Mouse (Mus musculus) kidney, embryonic 15.5 days (tissue): ENCODE measurements around the gene Ddx39b. TPM values are rescaled to one million over a fixed set of nuclear protein-coding genes. Genes with fewer than 3 reads are reported as not detected.
A peak's percentile ranks its signal among the peaks of the same experiment; 100 is the strongest.

Experiments used
- ATAC-seq: fragments of 200-750 bp; cut with Nextera tagmentation; replicated peaks from 2 replicates; pipeline ENCODE4 v1.8.0; 2017; ENCODE audit warnings: moderate TSS enrichment; ENCODE audit not compliant: low FRiP score
- H3K27ac ChIP-seq: fragments of 300-500 bp; sonication (generic); 2 replicates; pipeline ENCODE4 v1.5.1; 2015; ENCODE audit warnings: mild to moderate bottlenecking, inconsistent platforms
- H3K27me3 ChIP-seq: fragments of 300-500 bp; sonication (generic); 2 replicates; pipeline ENCODE4 v1.6.1; 2015; ENCODE audit warnings: inconsistent platforms
- H3K36me3 ChIP-seq: fragments of 300-500 bp; sonication (generic); 2 replicates; pipeline ENCODE4 v1.6.1; 2015; ENCODE audit warnings: inconsistent platforms
- H3K4me1 ChIP-seq: fragments of 300-500 bp; sonication (generic); 2 replicates; pipeline ENCODE4 v1.6.1; 2015; ENCODE audit warnings: inconsistent platforms
- H3K4me2 ChIP-seq: fragments of 300-500 bp; sonication (generic); 2 replicates; pipeline ENCODE4 v1.6.1; 2015; ENCODE audit warnings: moderate library complexity, mild to moderate bottlenecking, inconsistent platforms
- H3K4me3 ChIP-seq: fragments of 300-500 bp; sonication (generic); replicated peaks from 2 replicates; pipeline ENCODE4 v1.5.1; 2015; ENCODE audit warnings: mild to moderate bottlenecking, inconsistent platforms
- H3K9ac ChIP-seq: fragments of 300-500 bp; sonication (generic); 2 replicates; pipeline ENCODE4 v1.6.1; 2015; ENCODE audit warnings: mild to moderate bottlenecking, inconsistent platforms
- H3K9me3 ChIP-seq: fragments of 300-500 bp; sonication (generic); replicated peaks from 2 replicates; pipeline ENCODE4 v1.6.1; 2016; ENCODE audit warnings: inconsistent platforms
- WGBS: fragments of 180-500 bp; shearing (Covaris S2); methylation state at CpG from one replicate; pipeline ENCODE4 v1.1.7; 2015; ENCODE audit warnings: mixed read lengths; 5-methylcytosine and 5-hydroxymethylcytosine counted together
- polyA plus RNA-seq: library from polyadenylated mRNA; unstranded; fragments of >200 nt; fragmentation: Nextera tagmentation; extraction: Ambion mirVana; gene quantifications from 2 replicates; pipeline ENCODE4 v1.2.1, GENCODE M21; 2015

Ddx39b gene
- polyA plus RNA-seq, 1 experiment from 2014 or later = 538 TPM

GRCm38 (mm10) chr17:35258492-35259478 is 17.2 kb downstream of the Ddx39b start:
- WGBS = 51% methylated on average over 14 of the region's 14 CpGs
- Histone ChIP-seq H3K9me3 (no peaks in the 10 kb centered on the region), H3K36me3 (peaks cover 4% of the 10 kb centered on the region), H3K4me1 (peaks cover 20% of the 10 kb centered on the region), H3K9ac (no peak overlapping the region), H3K4me3 (no peak overlapping the region), H3K27me3 (peaks cover 44% of the 10 kb centered on the region), H3K27ac (no peak overlapping the region), H3K4me2 (peak overlapping the region; percentile 58; the same call in 1 of the 2 replicates)
- ATAC-seq = no peak

- ATAC-seq = no peak
- Histone ChIP-seq H3K36me3 (no peaks in the 10 kb centered on the region), H3K9ac (no peak overlapping the region), H3K9me3 (no peaks in the 10 kb centered on the region), H3K4me3 (no peak overlapping the region), H3K27me3 (peaks cover 52% of the 10 kb centered on the region), H3K4me1 (peaks cover 21% of the 10 kb centered on the region), H3K4me2 (no peak overlapping the region), H3K27ac (no peak overlapping the region)
- 81% methylated on average over 4 of the region's 4 CpGs for WGBS
These were observed 18.1 kb downstream of the Ddx39b start for GRCm38 (mm10) chr17:35259621-35260020.

GRCm38 (mm10) chr17:35261651-35262050 is 20.1 kb downstream of the Ddx39b start:
- H3K36me3 ChIP-seq = no peaks in the 10 kb centered on the region
- peaks cover 69% of the 10 kb centered on the region for H3K27me3 ChIP-seq
- H3K27ac ChIP-seq = no peak overlapping the region
- H3K4me1 ChIP-seq = peaks cover 21% of the 10 kb centered on the region
- H3K9me3 ChIP-seq = no peaks in the 10 kb centered on the region
- no peak overlapping the region for H3K4me3 ChIP-seq
- ATAC-seq = no peak
- no peak overlapping the region for H3K9ac ChIP-seq
- 77% methylated on average over 13 of the region's 13 CpGs for WGBS
- H3K4me2 ChIP-seq = no peak overlapping the region

GRCm38 (mm10) chr17:35262664-35263522 is 21.3 kb downstream of the Ddx39b start, which contains the start of gene H2-D1:
TSS of gene H2-D1 (plus strand) at chr17:35262730.
- no peak within 1 kb of the TSS for H3K27ac ChIP-seq
- WGBS = under 1% methylated on average over 72 of the region's 73 CpGs
- no peaks in the 10 kb centered on the region for H3K9me3 ChIP-seq

GRCm38 (mm10) chr17:35263523-35263883 is 22.0 kb downstream of the Ddx39b start:
- Histone ChIP-seq H3K9ac (peak overlapping the region; percentile 65), H3K36me3 (no peaks in the 10 kb centered on the region), H3K4me1 (peaks cover 16% of the 10 kb centered on the region), H3K4me2 (peak overlapping the region; percentile 100), H3K9me3 (no peaks in the 10 kb centered on the region), H3K27me3 (peaks cover 70% of the 10 kb centered on the region), H3K27ac (no peak overlapping the region), H3K4me3 (peak overlapping the region; percentile 76)
- peak; percentile 58 for ATAC-seq
- under 1% methylated on average over 29 of the region's 31 CpGs for WGBS

More at GRCm38 (mm10) chr17:35262664-35263522, 21.3 kb downstream of the Ddx39b start, which contains the start of gene H2-D1:
- peak; percentile 92 for ATAC-seq
- peak within 1 kb of the TSS; percentile 76 for H3K4me3 ChIP-seq
- H3K36me3 ChIP-seq = no peaks in the 10 kb centered on the region
- peaks cover 17% of the 10 kb centered on the region for H3K4me1 ChIP-seq
- peaks cover 70% of the 10 kb centered on the region for H3K27me3 ChIP-seq
- H3K4me2 ChIP-seq = peak within 1 kb of the TSS; percentile 100
- peak within 1 kb of the TSS; percentile 65 for H3K9ac ChIP-seq

GRCm38 (mm10) chr17:35267399-35268086 is 26.0 kb downstream of the Ddx39b start:
- no peak overlapping the region for H3K27ac ChIP-seq
- H3K9me3 ChIP-seq = no peaks in the 10 kb centered on the region
- H3K27me3 ChIP-seq = peaks cover 41% of the 10 kb centered on the region
- H3K4me1 ChIP-seq = peaks cover 13% of the 10 kb centered on the region
- H3K9ac ChIP-seq = no peak overlapping the region
- no peak overlapping the region for H3K4me3 ChIP-seq
- H3K36me3 ChIP-seq = no peaks in the 10 kb centered on the region
- ATAC-seq = no peak
- H3K4me2 ChIP-seq = no peak overlapping the region
- 57% methylated on average over 1 of the region's 1 CpGs for WGBS

- no peak overlapping the region for H3K9ac ChIP-seq
- H3K36me3 ChIP-seq = no peaks in the 10 kb centered on the region
- H3K9me3 ChIP-seq = no peaks in the 10 kb centered on the region
- no peak overlapping the region for H3K4me3 ChIP-seq
- peaks cover 19% of the 10 kb centered on the region for H3K27me3 ChIP-seq
- 0 out of 2 replicates have a peak, but pooled peaks have one; percentile 62 for ATAC-seq
- no peaks in the 10 kb centered on the region for H3K4me1 ChIP-seq
- 21% methylated on average over 3 of the region's 3 CpGs for WGBS
- H3K27ac ChIP-seq = no peak overlapping the region
- H3K4me2 ChIP-seq = no peak overlapping the region
These were observed 28.3 kb downstream of the Ddx39b start for GRCm38 (mm10) chr17:35269653-35270347.

GRCm38 (mm10) chr17:35272249-35272648 is 30.7 kb downstream of the Ddx39b start:
- H3K36me3 ChIP-seq = no peaks in the 10 kb centered on the region
- H3K9ac ChIP-seq = no peak overlapping the region
- ATAC-seq = no peak
- no peaks in the 10 kb centered on the region for H3K4me1 ChIP-seq
- 72% methylated on average over 3 of the region's 3 CpGs for WGBS
- H3K4me2 ChIP-seq = no peak overlapping the region
- H3K4me3 ChIP-seq = no peak overlapping the region
- H3K9me3 ChIP-seq = no peaks in the 10 kb centered on the region
- H3K27me3 ChIP-seq = peaks cover 24% of the 10 kb centered on the region
- H3K27ac ChIP-seq = no peak overlapping the region

- no peak overlapping the region for H3K9ac ChIP-seq
- H3K4me3 ChIP-seq = no peak overlapping the region
- peaks cover 31% of the 10 kb centered on the region for H3K27me3 ChIP-seq
- 4% methylated on average over 11 of the region's 11 CpGs for WGBS
- ATAC-seq = no peak; the same call in 1 of the 2 replicates
- H3K9me3 ChIP-seq = no peaks in the 10 kb centered on the region
- no peak overlapping the region for H3K4me2 ChIP-seq
- H3K36me3 ChIP-seq = no peaks in the 10 kb centered on the region
- no peak overlapping the region for H3K27ac ChIP-seq
- no peaks in the 10 kb centered on the region for H3K4me1 ChIP-seq
These were observed 33.2 kb downstream of the Ddx39b start for GRCm38 (mm10) chr17:35274770-35275169.

GRCm38 (mm10) chr17:35276304-35276864 is 34.8 kb downstream of the Ddx39b start:
- Histone ChIP-seq H3K4me2 (no peak overlapping the region), H3K27ac (no peak overlapping the region), H3K4me1 (no peaks in the 10 kb centered on the region), H3K27me3 (peaks cover 31% of the 10 kb centered on the region), H3K36me3 (no peaks in the 10 kb centered on the region), H3K9me3 (no peaks in the 10 kb centered on the region), H3K4me3 (no peak overlapping the region), H3K9ac (no peak overlapping the region)
- 12% methylated on average over 13 of the region's 13 CpGs for WGBS
- ATAC-seq = no peak

- no peaks in the 10 kb centered on the region for H3K4me1 ChIP-seq
- no peaks in the 10 kb centered on the region for H3K36me3 ChIP-seq
- ATAC-seq = no peak
- H3K27me3 ChIP-seq = peaks cover 31% of the 10 kb centered on the region
- no peak overlapping the region for H3K4me2 ChIP-seq
- no peak overlapping the region for H3K9ac ChIP-seq
- 67% methylated on average over 8 of the region's 8 CpGs for WGBS
- no peak overlapping the region for H3K4me3 ChIP-seq
- H3K27ac ChIP-seq = no peak overlapping the region
- no peaks in the 10 kb centered on the region for H3K9me3 ChIP-seq
These were observed 36.5 kb downstream of the Ddx39b start for GRCm38 (mm10) chr17:35278049-35278448.
